In genomic region chr19:8578293-8578969, GRCm38 (mm10) we compare ENCODE assay signal across 8 mouse cellular contexts. TPM values are rescaled to one million over a fixed set of nuclear protein-coding genes. Genes with fewer than 3 reads are reported as not detected.
A peak's percentile ranks its signal among the peaks of the same experiment; 100 is the strongest.
DNase-seq lines count a peak whose midpoint lies in the region; ATAC-seq and TF ChIP-seq lines count a peak whose summit lies in the region.

No protein-coding gene starts in this region.

- peaks cover 17% of the 10 kb centered on the region for H3K4me1 ChIP-seq in E14TG2a.4 (replicated peaks; ENCODE audit: low read depth, low read length)
- H3K4me1 ChIP-seq in bone marrow, adult 2 months (ENCODE audit: control insufficient read depth, insufficient read depth, low read length) = no peaks in the 10 kb centered on the region
- H3K4me1 ChIP-seq in embryonic facial prominence, embryonic 15.5 days = no peaks in the 10 kb centered on the region
- 0 out of 2 replicates have a peak, but pooled peaks cover 3% of the 10 kb centered on the region for H3K4me1 ChIP-seq in heart, embryonic 16.5 days (ENCODE audit: control insufficient read depth, insufficient read depth, low read length)
- H3K4me1 ChIP-seq in liver, embryonic 13.5 days (replicated peaks) = peaks cover 5% of the 10 kb centered on the region; the same call in 1 of the 2 replicates
- peaks cover 2% of the 10 kb centered on the region; the same call in 1 of the 2 replicates for H3K4me1 ChIP-seq in neural tube, embryonic 11.5 days (ENCODE audit: control insufficient read depth, insufficient read depth, low read length)
- peaks cover 11% of the 10 kb centered on the region for H3K4me1 ChIP-seq in thymus, adult 2 months (replicated peaks; ENCODE audit: control insufficient read depth, insufficient read depth, low read length)

- peak; percentile 100 for TF ChIP-seq CTCF in E14TG2a.4 (conservative IDR thresholded peaks at IDR 0.05; ENCODE audit: low read length)
- peak; percentile 94 for TF ChIP-seq CTCF in bone marrow, adult 2 months (IDR thresholded peaks at IDR 0.05; ENCODE audit: control insufficient read depth, insufficient read depth, low read length)
- peak; percentile 79; the same call in 1 of the 2 replicates for TF ChIP-seq CTCF in thymus, adult 2 months (IDR thresholded peaks at IDR 0.05; ENCODE audit: borderline replicate concordance, control insufficient read depth, extremely low read depth, insufficient read depth, low read length, poor library complexity)

- DNase-seq in kidney, postnatal 4 days = peak; percentile 67 to 80
- DNase-seq in liver, embryonic 13.5 days = peak; percentile 16
- peak; percentile 73 for DNase-seq in neural tube, embryonic 11.5 days (ENCODE audit: low spot score)
- peak; percentile 61 for DNase-seq in thymus, adult 2 months

- no peaks in the 10 kb centered on the region for H3K36me3 ChIP-seq in E14TG2a.4 (ENCODE audit: insufficient read depth, low read length)
- no peaks in the 10 kb centered on the region for H3K36me3 ChIP-seq in embryonic facial prominence, embryonic 15.5 days
- no peaks in the 10 kb centered on the region for H3K36me3 ChIP-seq in heart, embryonic 16.5 days (ENCODE audit: control insufficient read depth, insufficient read depth)
- no peaks in the 10 kb centered on the region for H3K36me3 ChIP-seq in liver, embryonic 13.5 days
- H3K36me3 ChIP-seq in neural tube, embryonic 11.5 days (ENCODE audit: control insufficient read depth, insufficient read depth, low read length) = no peaks in the 10 kb centered on the region
- no peaks in the 10 kb centered on the region for H3K36me3 ChIP-seq in thymus, adult 2 months (ENCODE audit: control insufficient read depth, insufficient read depth, low read length)

- peak; percentile 72 for ATAC-seq in embryonic facial prominence, embryonic 15.5 days (ENCODE audit: insufficient number of reproducible peaks, low FRiP score, low TSS enrichment, low read depth)
- ATAC-seq in heart, embryonic 16.5 days (replicated peaks; ENCODE audit: extremely low read depth, insufficient read depth, low FRiP score) = peak; percentile 52; the same call in 1 of the 2 replicates
- ATAC-seq in liver, embryonic 13.5 days (ENCODE audit: low read depth) = 0 out of 2 replicates have a peak, but pooled peaks have one; percentile 15
- ATAC-seq in neural tube, embryonic 11.5 days (ENCODE audit: insufficient read depth, low FRiP score, low TSS enrichment) = peak; percentile 50

- no peak for TF ChIP-seq POLR2A in bone marrow, adult 2 months (IDR thresholded peaks at IDR 0.05; ENCODE audit: borderline replicate concordance, control insufficient read depth, low read depth, low read length)
- TF ChIP-seq POLR2A in thymus, adult 2 months (IDR thresholded peaks at IDR 0.05; ENCODE audit: control insufficient read depth, extremely low read depth, insufficient read depth, low read length, poor library complexity) = no peak

- H3K27me3 ChIP-seq in E14TG2a.4 (ENCODE audit: insufficient read depth, low read length) = 0 out of 2 replicates have a peak, but pooled peaks cover 4% of the 10 kb centered on the region
- no peaks in the 10 kb centered on the region for H3K27me3 ChIP-seq in embryonic facial prominence, embryonic 15.5 days
- H3K27me3 ChIP-seq in heart, embryonic 16.5 days (ENCODE audit: control insufficient read depth, insufficient read depth, low read length) = no peaks in the 10 kb centered on the region
- peaks cover 4% of the 10 kb centered on the region; the same call in 1 of the 2 replicates for H3K27me3 ChIP-seq in liver, embryonic 13.5 days
- H3K27me3 ChIP-seq in neural tube, embryonic 11.5 days (ENCODE audit: control insufficient read depth, insufficient read depth, low read length) = no peaks in the 10 kb centered on the region
- no peaks in the 10 kb centered on the region for H3K27me3 ChIP-seq in thymus, adult 2 months (ENCODE audit: control insufficient read depth, insufficient read depth, low read length)

- peak overlapping the region; percentile 73 for H3K4me2 ChIP-seq in embryonic facial prominence, embryonic 15.5 days (replicated peaks)
- peak overlapping the region; percentile 66 for H3K4me2 ChIP-seq in heart, embryonic 16.5 days (ENCODE audit: low read depth, low read length)
- peak overlapping the region; percentile 52 for H3K4me2 ChIP-seq in liver, embryonic 13.5 days
- H3K4me2 ChIP-seq in neural tube, embryonic 11.5 days (ENCODE audit: low read depth) = peak overlapping the region; percentile 52

- peak overlapping the region; percentile 31; the same call in 1 of the 2 replicates for H3K9ac ChIP-seq in embryonic facial prominence, embryonic 15.5 days
- H3K9ac ChIP-seq in heart, embryonic 16.5 days (ENCODE audit: low read length) = peak overlapping the region; percentile 54
- H3K9ac ChIP-seq in liver, embryonic 13.5 days = no peak overlapping the region; the same call in 1 of the 2 replicates
- H3K9ac ChIP-seq in neural tube, embryonic 11.5 days (ENCODE audit: low read length) = peak overlapping the region; percentile 33

- peak overlapping the region; percentile 24; the same call in 1 of the 2 replicates for H3K4me3 ChIP-seq in E14TG2a.4 (replicated peaks; ENCODE audit: low read length)
- no peak overlapping the region for H3K4me3 ChIP-seq in bone marrow, adult 2 months (replicated peaks; ENCODE audit: control insufficient read depth, low read depth, low read length)
- H3K4me3 ChIP-seq in embryonic facial prominence, embryonic 15.5 days (replicated peaks) = peak overlapping the region; percentile 39
- peak overlapping the region; percentile 49 for H3K4me3 ChIP-seq in heart, embryonic 16.5 days (ENCODE audit: low read length)
- peak overlapping the region; percentile 29 for H3K4me3 ChIP-seq in liver, embryonic 13.5 days (replicated peaks)
- peak overlapping the region; percentile 22 for H3K4me3 ChIP-seq in neural tube, embryonic 11.5 days (ENCODE audit: low read depth, low read length)
- no peak overlapping the region for H3K4me3 ChIP-seq in thymus, adult 2 months (ENCODE audit: control insufficient read depth, insufficient read depth, low read length)

- H3K9me3 ChIP-seq in E14TG2a.4 (ENCODE audit: low read length) = no peaks in the 10 kb centered on the region
- H3K9me3 ChIP-seq in embryonic facial prominence, embryonic 15.5 days (replicated peaks) = no peaks in the 10 kb centered on the region
- H3K9me3 ChIP-seq in heart, embryonic 16.5 days (replicated peaks; ENCODE audit: control insufficient read depth, low read length) = no peaks in the 10 kb centered on the region
- H3K9me3 ChIP-seq in liver, embryonic 13.5 days (replicated peaks) = no peaks in the 10 kb centered on the region
- H3K9me3 ChIP-seq in neural tube, embryonic 11.5 days (ENCODE audit: control insufficient read depth, low read length) = no peaks in the 10 kb centered on the region

- H3K27ac ChIP-seq in bone marrow, adult 2 months (ENCODE audit: control insufficient read depth, insufficient read depth, low read depth, low read length, poor library complexity) = no peak overlapping the region
- H3K27ac ChIP-seq in embryonic facial prominence, embryonic 15.5 days (replicated peaks) = no peak overlapping the region
- no peak overlapping the region for H3K27ac ChIP-seq in heart, embryonic 16.5 days (ENCODE audit: low read length)
- H3K27ac ChIP-seq in liver, embryonic 13.5 days = no peak overlapping the region
- no peak overlapping the region for H3K27ac ChIP-seq in neural tube, embryonic 11.5 days (ENCODE audit: low read depth, low read length)
- no peak overlapping the region for H3K27ac ChIP-seq in thymus, adult 2 months (ENCODE audit: control insufficient read depth, insufficient read depth, low read length)

- WGBS in bone marrow, adult 2 months = 17% methylated on average over 24 of the region's 24 CpGs
- WGBS in embryonic facial prominence, embryonic 15.5 days = 10% methylated on average over 24 of the region's 24 CpGs
- WGBS in heart, embryonic 16.5 days = 6% methylated on average over 24 of the region's 24 CpGs
- 14% methylated on average over 24 of the region's 24 CpGs for WGBS in liver, embryonic 13.5 days (ENCODE audit: insufficient replicate concordance)
- WGBS in neural tube, embryonic 11.5 days = 7% methylated on average over 24 of the region's 24 CpGs
- WGBS in thymus, adult 2 months = 33% methylated on average over 24 of the region's 24 CpGs

RNA-seq across cellular contexts. Expression of gene Slc22a8, which starts 12.6 kb away (rescaled TPM):
- 0.29 and 1.5 TPM in 2 replicates for polyA plus RNA-seq in bone marrow, adult 2 months (2011; ENCODE audit: insufficient read depth, insufficient read length, low replicate concordance, missing spikeins)
- 0.16 TPM in 1 of 2 replicates, not detected in the other for polyA plus RNA-seq in embryonic facial prominence, embryonic 15.5 days (2015; fragmentation: Nextera tagmentation; extraction: Ambion mirVana)
- polyA plus RNA-seq in heart, embryonic 16.5 days (2015; fragmentation: Nextera tagmentation; extraction: Ambion mirVana) = 0.04 and 0.11 TPM in 2 replicates
- polyA plus RNA-seq in liver, embryonic 13.5 days (2015; fragmentation: Nextera tagmentation; extraction: Ambion mirVana) = 1.3 and 1.6 TPM in 2 replicates
- 0.20 TPM in 1 of 2 replicates, not detected in the other for polyA plus RNA-seq in neural tube, embryonic 11.5 days (2014; fragmentation: Nextera tagmentation; extraction: Ambion mirVana)
- 0.10 and 0.38 TPM in 2 replicates for polyA plus RNA-seq in thymus, adult 2 months (2012; rRNA removed)

RNA-seq across cellular contexts. Expression of gene Slc22a6, which starts 39.4 kb away (rescaled TPM):
- 0.75 TPM in 1 of 2 replicates, not detected in the other for polyA plus RNA-seq in bone marrow, adult 2 months (2011; ENCODE audit: insufficient read depth, insufficient read length, low replicate concordance, missing spikeins)
- 0.05 and 0.13 TPM in 2 replicates for polyA plus RNA-seq in embryonic facial prominence, embryonic 15.5 days (2015; fragmentation: Nextera tagmentation; extraction: Ambion mirVana)
- polyA plus RNA-seq in heart, embryonic 16.5 days (2015; fragmentation: Nextera tagmentation; extraction: Ambion mirVana) = not detected in 2 replicates
- polyA plus RNA-seq in liver, embryonic 13.5 days (2015; fragmentation: Nextera tagmentation; extraction: Ambion mirVana) = not detected in 2 replicates
- polyA plus RNA-seq in neural tube, embryonic 11.5 days (2014; fragmentation: Nextera tagmentation; extraction: Ambion mirVana) = 0.53 and 0.69 TPM in 2 replicates
- polyA plus RNA-seq in thymus, adult 2 months (2012; rRNA removed) = 0.16 TPM in 1 of 2 replicates, not detected in the other

Comparison
In these comparisons a context has a peak if more than half of its experiments do, and no peak if none do; other contexts are left out.
1. H3K4me3 ChIP-seq: peak in E14TG2a.4 (single experiment), embryonic facial prominence, embryonic 15.5 days (single experiment), heart, embryonic 16.5 days (single experiment), liver, embryonic 13.5 days (single experiment) and neural tube, embryonic 11.5 days (single experiment); none in bone marrow, adult 2 months (single experiment) and thymus, adult 2 months (single experiment).
2. ATAC-seq: peak in every context shown above with its lines; median percentile 72 in embryonic facial prominence, embryonic 15.5 days; 52 in heart, embryonic 16.5 days; 50 in neural tube, embryonic 11.5 days; 15 in liver, embryonic 13.5 days.
3. DNase-seq: peak in every context shown above with its lines; median percentile 74 in kidney, postnatal 4 days; 73 in neural tube, embryonic 11.5 days; 61 in thymus, adult 2 months; 16 in liver, embryonic 13.5 days.
4. Peak in every context shown above with its lines, with median percentiles within 50 percentile points of each other: CTCF ChIP-seq and H3K4me2 ChIP-seq.